Mouse (Mus musculus): Measurements from ENCODE around the gene Syt12. TPM values are rescaled to one million over a fixed set of nuclear protein-coding genes. Genes with fewer than 3 reads are reported as not detected.
"Not testable (repeated sequence)": the region's sequence is repeated elsewhere in the genome, so short reads cannot be mapped to it uniquely, and the experiment has no call there.

The Syt12 gene
- polyA plus RNA-seq, 1 experiment from 2014 or later, result not detected

GRCm38 (mm10) chr19:4475224-4475925 lies 1.9 kb downstream of the Syt12 start:
- Histone ChIP-seq H3K4me3 (ENCODE audit: inconsistent target) (no peak overlapping the region), H3K79me2 (ENCODE audit: inconsistent target) (no peaks in the 10 kb centered on the region), H3K27ac (no peak overlapping the region), H3K36me3 (ENCODE audit: inconsistent target) (no peaks in the 10 kb centered on the region)
- WGBS (ENCODE audit: missing documents), result 71% methylated on average over 11 of the region's 11 CpGs

GRCm38 (mm10) chr19:4474739-4475138 lies 2.5 kb downstream of the Syt12 start:
- WGBS (ENCODE audit: missing documents), result 69% methylated on average over 3 of the region's 3 CpGs
- H3K27ac ChIP-seq, result no peak overlapping the region
- H3K79me2 ChIP-seq (ENCODE audit: inconsistent target), result no peaks in the 10 kb centered on the region
- H3K36me3 ChIP-seq (ENCODE audit: inconsistent target), result no peaks in the 10 kb centered on the region
- no peak overlapping the region for H3K4me3 ChIP-seq (ENCODE audit: inconsistent target)

- 95% methylated on average over 5 of the region's 5 CpGs for WGBS (ENCODE audit: missing documents)
- Histone ChIP-seq H3K27ac (no peak overlapping the region), H3K36me3 (ENCODE audit: inconsistent target) (no peaks in the 10 kb centered on the region), H3K4me3 (ENCODE audit: inconsistent target) (no peak overlapping the region), H3K79me2 (ENCODE audit: inconsistent target) (no peaks in the 10 kb centered on the region)
Observed at GRCm38 (mm10) chr19:4473549-4473948, 3.7 kb downstream of the Syt12 start.

GRCm38 (mm10) chr19:4468363-4468762 lies 8.9 kb downstream of the Syt12 start:
- 36% methylated on average over 5 of the region's 5 CpGs for WGBS (ENCODE audit: missing documents)
- no peaks in the 10 kb centered on the region for H3K79me2 ChIP-seq (ENCODE audit: inconsistent target)
- H3K27ac ChIP-seq, result no peak overlapping the region
- H3K36me3 ChIP-seq (ENCODE audit: inconsistent target), result no peaks in the 10 kb centered on the region
- no peak overlapping the region for H3K4me3 ChIP-seq (ENCODE audit: inconsistent target)

GRCm38 (mm10) chr19:4464666-4465065 lies 12.6 kb downstream of the Syt12 start:
- Histone ChIP-seq H3K4me3 (ENCODE audit: inconsistent target) (no peak overlapping the region), H3K36me3 (ENCODE audit: inconsistent target) (no peaks in the 10 kb centered on the region), H3K27ac (no peak overlapping the region), H3K79me2 (ENCODE audit: inconsistent target) (no peaks in the 10 kb centered on the region)
- WGBS (ENCODE audit: missing documents), result 71% methylated on average over 4 of the region's 4 CpGs

GRCm38 (mm10) chr19:4461981-4462380 lies 15.3 kb downstream of the Syt12 start:
- Histone ChIP-seq H3K27ac (no peak overlapping the region), H3K79me2 (ENCODE audit: inconsistent target) (no peaks in the 10 kb centered on the region), H3K36me3 (ENCODE audit: inconsistent target) (no peaks in the 10 kb centered on the region), H3K4me3 (ENCODE audit: inconsistent target) (no peak overlapping the region)
- WGBS (ENCODE audit: missing documents), result 18% methylated on average over 8 of the region's 8 CpGs

GRCm38 (mm10) chr19:4456227-4456626 lies 21.0 kb downstream of the Syt12 start:
- no peaks in the 10 kb centered on the region for H3K36me3 ChIP-seq (ENCODE audit: inconsistent target)
- WGBS (ENCODE audit: missing documents), result 20% methylated on average over 11 of the region's 11 CpGs
- no peaks in the 10 kb centered on the region for H3K79me2 ChIP-seq (ENCODE audit: inconsistent target)
- H3K4me3 ChIP-seq (ENCODE audit: inconsistent target), result no peak overlapping the region
- no peak overlapping the region for H3K27ac ChIP-seq

- Histone ChIP-seq H3K79me2 (ENCODE audit: inconsistent target) (no peaks in the 10 kb centered on the region), H3K4me3 (ENCODE audit: inconsistent target) (no peak overlapping the region), H3K27ac (no peak overlapping the region), H3K36me3 (ENCODE audit: inconsistent target) (no peaks in the 10 kb centered on the region)
- 86% methylated on average over 15 of the region's 15 CpGs for WGBS (ENCODE audit: missing documents)
Observed at GRCm38 (mm10) chr19:4455071-4455800, 22.0 kb downstream of the Syt12 start.

- H3K4me3 ChIP-seq (ENCODE audit: inconsistent target); H3K27ac ChIP-seq; H3K79me2 ChIP-seq (ENCODE audit: inconsistent target); H3K36me3 ChIP-seq (ENCODE audit: inconsistent target): not testable (repeated sequence)
- 64% methylated on average over 1 of the region's 1 CpGs for WGBS (ENCODE audit: missing documents)
Observed at GRCm38 (mm10) chr19:4454040-4454439, 23.2 kb downstream of the Syt12 start.

GRCm38 (mm10) chr19:4452525-4452924 lies 24.7 kb downstream of the Syt12 start:
- Histone ChIP-seq H3K36me3 (ENCODE audit: inconsistent target) (no peaks in the 10 kb centered on the region), H3K27ac (no peak overlapping the region), H3K79me2 (ENCODE audit: inconsistent target) (no peaks in the 10 kb centered on the region), H3K4me3 (ENCODE audit: inconsistent target) (no peak overlapping the region)
- WGBS (ENCODE audit: missing documents), result 72% methylated on average over 4 of the region's 4 CpGs

- Histone ChIP-seq H3K27ac (no peak overlapping the region), H3K4me3 (ENCODE audit: inconsistent target) (no peak overlapping the region), H3K36me3 (ENCODE audit: inconsistent target) (no peaks in the 10 kb centered on the region), H3K79me2 (ENCODE audit: inconsistent target) (no peaks in the 10 kb centered on the region)
- WGBS (ENCODE audit: missing documents), result 79% methylated on average over 4 of the region's 5 CpGs
Observed at GRCm38 (mm10) chr19:4451965-4452364, 25.3 kb downstream of the Syt12 start.

- Histone ChIP-seq H3K4me3 (ENCODE audit: inconsistent target) (no peak overlapping the region), H3K79me2 (ENCODE audit: inconsistent target) (no peaks in the 10 kb centered on the region), H3K27ac (no peak overlapping the region), H3K36me3 (ENCODE audit: inconsistent target) (no peaks in the 10 kb centered on the region)
- 84% methylated on average over 8 of the region's 8 CpGs for whole genome bisulfite sequencing (ENCODE audit: missing documents)
Observed at GRCm38 (mm10) chr19:4451098-4451497, 26.1 kb downstream of the Syt12 start.

GRCm38 (mm10) chr19:4450666-4451065 lies 26.6 kb downstream of the Syt12 start:
- WGBS (ENCODE audit: missing documents), result 80% methylated on average over 5 of the region's 5 CpGs
- H3K36me3 ChIP-seq (ENCODE audit: inconsistent target), result no peaks in the 10 kb centered on the region
- no peaks in the 10 kb centered on the region for H3K79me2 ChIP-seq (ENCODE audit: inconsistent target)
- H3K4me3 ChIP-seq (ENCODE audit: inconsistent target), result no peak overlapping the region
- no peak overlapping the region for H3K27ac ChIP-seq

GRCm38 (mm10) chr19:4449230-4449629 lies 28.0 kb downstream of the Syt12 start:
- WGBS (ENCODE audit: missing documents), result 89% methylated on average over 9 of the region's 9 CpGs
- Histone ChIP-seq H3K79me2 (ENCODE audit: inconsistent target) (no peaks in the 10 kb centered on the region), H3K27ac (no peak overlapping the region), H3K36me3 (ENCODE audit: inconsistent target) (no peaks in the 10 kb centered on the region), H3K4me3 (ENCODE audit: inconsistent target) (no peak overlapping the region)

- H3K27ac ChIP-seq, result no peak overlapping the region
- no peaks in the 10 kb centered on the region for H3K79me2 ChIP-seq (ENCODE audit: inconsistent target)
- H3K36me3 ChIP-seq (ENCODE audit: inconsistent target), result no peaks in the 10 kb centered on the region
- H3K4me3 ChIP-seq (ENCODE audit: inconsistent target), result no peak overlapping the region
- WGBS (ENCODE audit: missing documents), result 88% methylated on average over 9 of the region's 9 CpGs
Observed at GRCm38 (mm10) chr19:4447445-4447844, 29.8 kb downstream of the Syt12 start.

All from macrophage (primary cell).